Mouse (Mus musculus) kidney, embryonic 14.5 days (tissue): Measurements from ENCODE around the gene Thsd1. TPM values are rescaled to one million over a fixed set of nuclear protein-coding genes. Genes with fewer than 3 reads are reported as not detected.

ENCODE experiments used
- ATAC-seq: fragments of 200-750 bp; cut with Nextera tagmentation; 2 replicates; pipeline ENCODE4 v1.8.0; 2017; ENCODE audit warnings: moderate number of reproducible peaks, mild to moderate bottlenecking, moderate TSS enrichment, moderate library complexity; ENCODE audit not compliant: low FRiP score, low TSS enrichment
- H3K27ac ChIP-seq: fragments of 300-500 bp; sonication (generic); 2 replicates; pipeline ENCODE4 v1.5.1; 2014; ENCODE audit warnings: low read depth, mild to moderate bottlenecking, low read length, moderate library complexity, mixed read lengths
- H3K27me3 ChIP-seq: fragments of 300-500 bp; sonication (generic); 2 replicates; pipeline ENCODE4 v1.6.1; 2014; ENCODE audit warnings: mild to moderate bottlenecking, low read length; ENCODE audit not compliant: control insufficient read depth, insufficient read depth
- H3K36me3 ChIP-seq: fragments of 300-500 bp; sonication (generic); 2 replicates; pipeline ENCODE4 v1.6.1; 2014; ENCODE audit warnings: low read length, mixed read lengths; ENCODE audit not compliant: control insufficient read depth, insufficient read depth
- H3K4me1 ChIP-seq: fragments of 300-500 bp; sonication (generic); 2 replicates; pipeline ENCODE4 v1.6.1; 2014; ENCODE audit warnings: low read length, mixed read lengths; ENCODE audit not compliant: control insufficient read depth, insufficient read depth
- H3K4me2 ChIP-seq: fragments of 300-500 bp; sonication (generic); replicated peaks from 2 replicates; pipeline ENCODE4 v1.6.1; 2014; ENCODE audit warnings: low read depth, mild to moderate bottlenecking, low read length
- H3K4me3 ChIP-seq: fragments of 300-500 bp; sonication (generic); 2 replicates; pipeline ENCODE4 v1.5.1; 2014; ENCODE audit warnings: mild to moderate bottlenecking, low read length
- H3K9ac ChIP-seq: fragments of 300-500 bp; sonication (generic); 2 replicates; pipeline ENCODE4 v1.6.1; 2014; ENCODE audit warnings: low read depth, mild to moderate bottlenecking, low read length, moderate library complexity
- H3K9me3 ChIP-seq: fragments of 300-500 bp; sonication (generic); 2 replicates; pipeline ENCODE4 v1.6.1; 2016; ENCODE audit warnings: low read length; ENCODE audit not compliant: control insufficient read depth
- WGBS: fragments of 180-500 bp; shearing (Covaris S2); extraction: QIAGEN DNeasy Blood & Tissue Kit; methylation state at CpG from one replicate; pipeline ENCODE4 v1.1.7; 2014; 5-methylcytosine and 5-hydroxymethylcytosine counted together
- polyA plus RNA-seq: library from polyadenylated mRNA; unstranded; fragments of >200 nt; fragmentation: Nextera tagmentation; extraction: Ambion mirVana; gene quantifications from 2 replicates; pipeline ENCODE4 v1.2.1, GENCODE M21; 2014

Thsd1 gene
- polyA plus RNA-seq, 1 experiment from 2014 or later = 13.2 TPM

GRCm38 (mm10) chr8:22207535-22207934 is 19.6 kb upstream of the Thsd1 start:
- peaks cover 30% of the 10 kb centered on the region; the same call in 1 of the 2 replicates for H3K36me3 ChIP-seq

DNA sequence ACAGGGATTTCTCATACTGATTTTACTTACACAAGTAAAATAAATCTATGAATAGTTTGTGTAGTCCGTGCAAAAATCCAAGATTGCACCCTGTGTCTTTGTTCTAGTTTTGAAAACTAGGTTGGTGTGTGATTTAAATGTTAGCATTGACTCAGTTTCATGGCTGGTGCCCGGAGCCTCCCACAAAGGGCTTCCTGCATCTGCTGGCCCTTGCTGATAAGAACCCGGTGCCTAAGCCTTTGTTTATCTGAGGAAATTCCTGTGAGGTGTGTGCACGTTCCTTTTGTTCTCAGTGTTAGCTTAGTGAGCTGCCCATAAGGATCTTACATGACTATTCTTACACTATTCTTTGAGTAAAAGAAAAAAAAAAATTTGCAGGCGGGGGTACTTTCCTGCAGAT is 18.1 kb upstream of the Thsd1 start:
- H3K27me3 ChIP-seq = no peaks in the 10 kb centered on the region
- H3K4me2 ChIP-seq = no peak overlapping the region
- no peak overlapping the region for H3K4me3 ChIP-seq
- ATAC-seq = no peak
- no peaks in the 10 kb centered on the region for H3K9me3 ChIP-seq
- peaks cover 31% of the 10 kb centered on the region for H3K36me3 ChIP-seq
- 65% methylated on average over 5 of the region's 5 CpGs for WGBS
- H3K27ac ChIP-seq = no peak overlapping the region
- H3K9ac ChIP-seq = no peak overlapping the region
- H3K4me1 ChIP-seq = no peaks in the 10 kb centered on the region

More at GRCm38 (mm10) chr8:22207535-22207934, 19.6 kb upstream of the Thsd1 start:
- no peak for ATAC-seq
- Histone ChIP-seq H3K27ac (no peak overlapping the region), H3K4me3 (no peak overlapping the region), H3K9ac (no peak overlapping the region), H3K9me3 (no peaks in the 10 kb centered on the region), H3K4me1 (no peaks in the 10 kb centered on the region), H3K4me2 (no peak overlapping the region), H3K27me3 (no peaks in the 10 kb centered on the region)
- WGBS = 77% methylated on average over 4 of the region's 4 CpGs

- Histone ChIP-seq H3K27ac (no peak overlapping the region), H3K27me3 (no peaks in the 10 kb centered on the region), H3K9ac (no peak overlapping the region), H3K4me3 (no peak overlapping the region), H3K4me2 (no peak overlapping the region), H3K36me3 (peaks cover 58% of the 10 kb centered on the region), H3K9me3 (no peaks in the 10 kb centered on the region), H3K4me1 (no peaks in the 10 kb centered on the region)
- 95% methylated on average over 10 of the region's 10 CpGs for WGBS
- no peak for ATAC-seq
Observed at GRCm38 (mm10) chr8:22214826-22215225, 12.3 kb upstream of the Thsd1 start.

DNA sequence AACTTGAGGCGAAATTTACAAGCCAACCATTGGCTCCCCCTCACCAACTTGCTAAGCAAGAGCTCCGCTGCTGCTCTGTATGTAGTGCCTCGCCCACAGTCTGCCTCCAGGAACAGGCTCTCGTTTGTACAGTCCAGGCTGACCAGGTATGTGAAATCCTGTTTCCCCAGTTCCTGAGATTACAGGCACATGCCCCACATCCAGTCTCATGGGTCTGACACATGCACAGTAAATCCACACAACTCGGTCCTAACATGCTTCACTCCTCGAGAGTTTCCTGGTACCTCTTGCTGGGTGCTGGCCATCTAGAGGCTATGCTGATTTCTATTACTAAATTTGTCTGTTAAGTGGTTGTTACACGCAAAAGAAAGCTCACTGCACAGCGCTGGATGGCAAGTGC is 752 bp upstream of the Thsd1 start:
- ATAC-seq = no peak
- no peak overlapping the region for H3K9ac ChIP-seq
- 61% methylated on average over 8 of the region's 8 CpGs for WGBS
- H3K4me1 ChIP-seq = 0 out of 2 replicates have a peak, but pooled peaks cover 3% of the 10 kb centered on the region
- H3K4me3 ChIP-seq = no peak overlapping the region
- no peak overlapping the region for H3K27ac ChIP-seq
- no peak overlapping the region for H3K4me2 ChIP-seq
- no peaks in the 10 kb centered on the region for H3K9me3 ChIP-seq
- no peaks in the 10 kb centered on the region; the same call in 1 of the 2 replicates for H3K27me3 ChIP-seq
- H3K36me3 ChIP-seq = no peaks in the 10 kb centered on the region

GRCm38 (mm10) chr8:22228621-22229020 is 1.5 kb downstream of the Thsd1 start:
- no peak overlapping the region; the same call in 1 of the 2 replicates for H3K4me3 ChIP-seq
- ATAC-seq = no peak
- no peaks in the 10 kb centered on the region; the same call in 1 of the 2 replicates for H3K27me3 ChIP-seq
- H3K9me3 ChIP-seq = no peaks in the 10 kb centered on the region
- H3K36me3 ChIP-seq = no peaks in the 10 kb centered on the region
- 0 out of 2 replicates have a peak, but pooled peaks cover 3% of the 10 kb centered on the region for H3K4me1 ChIP-seq
- WGBS = 38% methylated on average over 7 of the region's 7 CpGs
- no peak overlapping the region for H3K9ac ChIP-seq
- H3K4me2 ChIP-seq = peak overlapping the region; percentile 17; the same call in 1 of the 2 replicates
- no peak overlapping the region; the same call in 1 of the 2 replicates for H3K27ac ChIP-seq

GRCm38 (mm10) chr8:22242986-22243385 is 15.9 kb downstream of the Thsd1 start:
- no peaks in the 10 kb centered on the region for H3K36me3 ChIP-seq
- H3K9me3 ChIP-seq = no peaks in the 10 kb centered on the region
- H3K9ac ChIP-seq = no peak overlapping the region
- 89% methylated on average over 9 of the region's 9 CpGs for WGBS
- H3K27ac ChIP-seq = no peak overlapping the region
- no peak for ATAC-seq
- no peak overlapping the region for H3K4me2 ChIP-seq
- no peaks in the 10 kb centered on the region for H3K27me3 ChIP-seq
- H3K4me3 ChIP-seq = no peak overlapping the region
- no peaks in the 10 kb centered on the region for H3K4me1 ChIP-seq

GRCm38 (mm10) chr8:22245663-22246062 is 18.6 kb downstream of the Thsd1 start:
- H3K27ac ChIP-seq = no peak overlapping the region
- no peak overlapping the region for H3K4me2 ChIP-seq
- no peak overlapping the region for H3K4me3 ChIP-seq
- H3K9ac ChIP-seq = no peak overlapping the region
- no peaks in the 10 kb centered on the region for H3K36me3 ChIP-seq
- 77% methylated on average over 1 of the region's 1 CpGs for WGBS
- no peaks in the 10 kb centered on the region for H3K4me1 ChIP-seq
- no peaks in the 10 kb centered on the region for H3K27me3 ChIP-seq
- ATAC-seq = no peak
- no peaks in the 10 kb centered on the region for H3K9me3 ChIP-seq

DNA sequence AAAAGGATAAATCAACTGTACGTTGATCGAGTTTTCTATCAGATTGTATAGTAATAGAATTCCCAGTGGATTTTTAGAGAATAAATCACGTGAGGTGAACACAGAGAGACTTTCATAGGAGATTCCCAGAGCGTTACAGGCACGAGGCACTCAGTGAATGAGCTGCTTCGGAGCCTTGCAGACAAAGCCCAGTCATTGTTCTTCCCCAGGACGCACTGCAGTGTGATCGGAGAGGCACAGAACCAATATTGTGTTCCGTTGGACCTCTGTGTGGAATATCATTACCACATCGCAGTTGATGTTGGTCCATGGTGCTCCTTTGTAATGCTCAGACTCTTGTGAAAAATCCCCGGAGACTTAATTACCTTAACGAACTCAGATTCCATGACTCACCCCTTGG is 20.8 kb downstream of the Thsd1 start:
- WGBS = 85% methylated on average over 12 of the region's 12 CpGs
- no peaks in the 10 kb centered on the region for H3K27me3 ChIP-seq
- no peaks in the 10 kb centered on the region for H3K36me3 ChIP-seq
- no peak overlapping the region for H3K9ac ChIP-seq
- H3K4me3 ChIP-seq = no peak overlapping the region
- H3K9me3 ChIP-seq = no peaks in the 10 kb centered on the region
- ATAC-seq = no peak
- H3K27ac ChIP-seq = no peak overlapping the region
- H3K4me1 ChIP-seq = no peaks in the 10 kb centered on the region
- H3K4me2 ChIP-seq = no peak overlapping the region

- H3K9ac ChIP-seq = no peak overlapping the region
- 77% methylated on average over 9 of the region's 9 CpGs for WGBS
- no peaks in the 10 kb centered on the region for H3K36me3 ChIP-seq
- no peaks in the 10 kb centered on the region for H3K4me1 ChIP-seq
- H3K27ac ChIP-seq = no peak overlapping the region
- H3K9me3 ChIP-seq = peaks cover 2% of the 10 kb centered on the region; the same call in 1 of the 2 replicates
- no peaks in the 10 kb centered on the region for H3K27me3 ChIP-seq
- H3K4me3 ChIP-seq = no peak overlapping the region
- ATAC-seq = no peak
- H3K4me2 ChIP-seq = no peak overlapping the region
Observed at GRCm38 (mm10) chr8:22249080-22249479, 22.0 kb downstream of the Thsd1 start.
